Mouse (Mus musculus) cerebellum, adult (tissue): ENCODE measurements around the gene Gm10645.

Experiments
- ATAC-seq: cut with Nextera tagmentation; 2 replicates; pipeline ENCODE4 v1.9.2; 2017; ENCODE audit warnings: mild to moderate bottlenecking, moderate library complexity, mixed read lengths; ENCODE audit not compliant: insufficient number of reproducible peaks, low FRiP score, low TSS enrichment

Gene Gm10645

GRCm38 (mm10) chr8:83169709-83170108, 3.7 kb upstream of the Gm10645 start:
- ATAC-seq: no peak

- ATAC-seq: no peak
These were observed 3.2 kb upstream of the Gm10645 start for GRCm38 (mm10) chr8:83169127-83169526.

GRCm38 (mm10) chr8:83167932-83168331, 2.0 kb upstream of the Gm10645 start:
- no peak for ATAC-seq

GRCm38 (mm10) chr8:83165235-83165930, 587 bp downstream of the Gm10645 start, which contains the start of gene Tbc1d9:
Gene Tbc1d9 (plus strand): TSS chr8:83165352.
- ATAC-seq: peak; percentile 81

GRCm38 (mm10) chr8:83160613-83161012, 5.4 kb downstream of the Gm10645 start:
- no peak for ATAC-seq

- ATAC-seq: no peak
These were observed 6.4 kb downstream of the Gm10645 start for GRCm38 (mm10) chr8:83159615-83160014.

- no peak for ATAC-seq
These were observed 7.0 kb downstream of the Gm10645 start for GRCm38 (mm10) chr8:83158971-83159370.

DNA sequence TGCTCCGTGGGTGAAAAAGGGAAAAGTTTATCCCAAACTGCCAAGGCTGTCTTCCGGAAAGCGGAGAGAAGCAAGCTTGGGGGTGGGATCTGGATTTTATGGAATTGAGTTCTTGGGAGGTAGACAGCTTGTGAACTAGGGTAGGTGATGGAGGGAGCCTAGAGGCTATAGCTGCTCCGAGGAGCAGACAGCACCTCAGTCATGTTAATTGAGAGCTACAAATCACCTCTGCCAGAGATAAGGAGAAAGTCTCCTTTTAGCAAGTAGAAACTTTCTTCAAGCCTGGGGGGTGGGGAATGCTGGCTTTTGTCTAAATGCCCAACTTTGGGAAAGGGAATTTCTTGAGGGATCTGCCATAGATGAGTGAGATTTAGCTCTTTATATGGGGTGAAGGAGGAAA, 10.9 kb downstream of the Gm10645 start:
- no peak for ATAC-seq

DNA sequence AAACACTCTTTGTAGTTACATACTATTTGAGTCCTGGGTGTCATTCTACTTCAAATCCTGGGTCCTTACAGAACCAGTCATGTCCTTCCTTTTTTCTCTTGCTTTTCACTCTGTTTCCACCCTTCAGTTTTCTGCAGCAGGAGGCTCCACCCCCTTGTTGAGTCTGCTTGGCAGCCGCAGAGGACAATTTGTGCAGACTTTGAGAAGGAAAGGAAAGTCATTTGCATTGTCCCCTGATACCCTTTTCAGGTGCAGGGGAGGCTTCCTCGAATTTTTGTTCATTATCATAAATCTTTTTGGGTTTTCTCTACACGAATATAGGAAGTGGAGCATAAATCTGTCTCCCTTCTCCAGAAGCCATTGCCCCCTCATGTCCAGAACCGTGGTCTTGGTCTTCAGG, 13.5 kb downstream of the Gm10645 start:
- no peak for ATAC-seq

- no peak for ATAC-seq
These were observed 13.9 kb downstream of the Gm10645 start for GRCm38 (mm10) chr8:83152055-83152454.

DNA sequence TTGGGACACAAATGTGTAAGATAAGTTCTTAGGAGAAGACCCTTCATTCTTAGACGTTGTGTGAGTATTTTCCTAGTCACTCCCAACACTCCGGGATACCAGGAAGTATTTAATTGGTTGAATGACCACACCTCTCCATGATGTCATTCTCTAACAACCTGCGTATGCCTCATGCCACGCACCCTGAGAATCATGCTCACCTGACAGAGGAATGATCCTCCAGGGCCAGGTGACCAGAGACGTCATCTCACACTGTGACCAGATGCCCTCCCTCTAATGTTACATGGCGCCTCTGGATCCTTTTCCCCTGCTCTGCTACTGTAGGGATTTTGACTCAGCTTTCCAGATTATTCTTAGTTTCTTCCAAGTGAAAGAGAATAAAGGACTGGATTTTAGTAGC, 16.8 kb downstream of the Gm10645 start:
- ATAC-seq: no peak

DNA sequence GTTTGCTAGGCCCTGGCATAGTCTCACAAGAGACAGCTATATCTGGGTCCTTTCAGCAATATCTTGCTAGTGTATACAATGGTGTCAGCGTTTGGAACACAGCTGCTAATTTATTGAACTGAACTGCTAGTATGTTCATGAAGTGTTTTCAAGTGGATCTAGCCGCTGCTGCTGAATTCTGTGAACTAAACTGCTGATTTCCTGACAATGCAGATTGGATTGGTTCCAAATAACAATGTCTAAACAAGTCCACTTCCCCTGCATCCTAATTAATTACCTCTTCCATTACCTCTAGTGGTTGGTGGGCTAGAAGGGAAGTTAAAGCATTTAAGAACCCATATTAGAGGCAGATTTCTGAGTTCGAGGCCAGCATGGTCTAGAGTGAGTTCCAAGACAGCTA, 20.5 kb downstream of the Gm10645 start:
- ATAC-seq: no peak

- no peak for ATAC-seq
These were observed 21.4 kb downstream of the Gm10645 start for GRCm38 (mm10) chr8:83144601-83145000.

DNA sequence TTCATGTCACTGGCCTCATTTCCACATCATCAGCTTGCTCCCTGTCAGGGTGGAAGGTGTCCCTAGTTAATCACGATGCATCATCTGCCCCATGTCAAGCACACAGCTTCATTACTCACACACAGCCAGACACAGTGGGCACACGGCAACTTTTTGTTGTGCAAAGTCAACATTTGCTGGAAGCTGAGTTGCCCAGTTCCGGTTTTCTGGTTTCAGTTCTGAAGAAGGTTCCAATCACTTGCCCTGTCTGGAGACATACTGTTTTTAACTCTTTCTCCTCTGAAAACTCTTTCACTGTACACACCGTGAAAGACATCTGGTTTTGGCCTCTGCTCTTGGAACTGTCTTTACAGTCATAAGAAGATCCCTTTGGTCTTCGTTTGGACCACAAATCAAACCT, 24.6 kb downstream of the Gm10645 start:
- ATAC-seq: no peak

- no peak for ATAC-seq
These were observed 25.3 kb downstream of the Gm10645 start for GRCm38 (mm10) chr8:83140701-83141111.

GRCm38 (mm10) chr8:83140068-83140467, 25.9 kb downstream of the Gm10645 start:
- no peak for ATAC-seq

DNA sequence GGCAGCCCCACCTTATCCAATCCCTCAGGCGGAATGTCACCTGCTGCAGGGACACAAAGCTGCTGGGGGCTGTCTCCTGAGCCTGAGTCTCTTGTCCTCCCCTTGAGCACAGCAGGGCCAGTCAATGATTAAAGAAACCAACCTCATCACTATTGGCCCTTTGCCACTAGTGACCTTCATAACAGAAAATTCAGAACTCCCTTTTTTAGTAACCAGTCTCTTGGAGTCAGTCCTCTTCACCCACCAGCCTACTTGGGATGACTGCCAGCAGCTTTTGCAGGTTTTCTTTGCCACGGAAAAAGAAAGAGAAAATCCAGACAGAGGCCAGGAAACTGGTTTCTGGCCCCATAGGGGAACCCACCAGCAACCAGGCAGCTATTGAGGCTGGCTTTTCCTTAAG, 30.9 kb downstream of the Gm10645 start:
- no peak for ATAC-seq
